Mouse (Mus musculus) heart, postnatal 0 days (tissue): ENCODE data around the gene Ppp1r12a.

ENCODE experiments used
- CTCF ChIP-seq: IDR thresholded peaks from 2 replicates; pipeline ENCODE4 v1.5.1; 2016; ENCODE audit warnings: antibody characterized with exemption, control low read depth, low read depth
- EP300 ChIP-seq: IDR thresholded peaks from 2 replicates; pipeline ENCODE4 v1.6.1; 2016; ENCODE audit warnings: antibody characterized with exemption, low read depth

- TF ChIP-seq CTCF, result no peak
- no peak for TF ChIP-seq EP300
Measured at GRCm38 (mm10) chr10:108140742-108141141, 21.3 kb upstream of the Ppp1r12a start.
